Mouse (Mus musculus) stomach, postnatal 0 days (tissue): ENCODE results near the gene Ampd3. TPM values are rescaled to one million over a fixed set of nuclear protein-coding genes. Genes with fewer than 3 reads are reported as not detected.

Source experiments
- ATAC-seq: fragments of 200-750 bp; cut with Nextera tagmentation; 2 replicates; pipeline ENCODE4 v1.8.0; 2017; ENCODE audit not compliant: low FRiP score, low TSS enrichment
- DNase-seq: peaks from one replicate; pipeline ENCODE4 v3.0.0-alpha.2; 2016; ENCODE audit warnings: low spot score
- H3K27ac ChIP-seq: fragments of 300-500 bp; sonication (generic); replicated peaks from 2 replicates; pipeline ENCODE4 v1.5.1; 2014; ENCODE audit warnings: mild to moderate bottlenecking, control low read depth
- H3K27me3 ChIP-seq: fragments of 300-500 bp; sonication (generic); 2 replicates; pipeline ENCODE4 v1.6.1; 2014; ENCODE audit warnings: low read length; ENCODE audit not compliant: control insufficient read depth, insufficient read depth
- H3K36me3 ChIP-seq: fragments of 300-500 bp; sonication (generic); 2 replicates; pipeline ENCODE4 v1.6.1; 2014; ENCODE audit warnings: low read length, mixed read lengths; ENCODE audit not compliant: control insufficient read depth, insufficient read depth
- H3K4me1 ChIP-seq: fragments of 300-500 bp; sonication (generic); replicated peaks from 2 replicates; pipeline ENCODE4 v1.6.1; 2014; ENCODE audit warnings: antibody characterized with exemption; ENCODE audit not compliant: control insufficient read depth, insufficient read depth
- H3K4me2 ChIP-seq: fragments of 300-500 bp; sonication (generic); replicated peaks from 2 replicates; pipeline ENCODE4 v1.6.1; 2014; ENCODE audit warnings: low read depth, mild to moderate bottlenecking, control low read depth, moderate library complexity
- H3K4me3 ChIP-seq: fragments of 300-500 bp; sonication (generic); 2 replicates; pipeline ENCODE4 v1.5.1; 2014; ENCODE audit warnings: low read depth, low read length, control low read depth
- H3K9ac ChIP-seq: fragments of 300-500 bp; sonication (generic); 2 replicates; pipeline ENCODE4 v1.6.1; 2014; ENCODE audit warnings: mild to moderate bottlenecking, low read length, control low read depth, mixed read lengths
- H3K9me3 ChIP-seq: fragments of 300-500 bp; sonication (generic); 2 replicates; pipeline ENCODE4 v1.6.1; 2016; ENCODE audit warnings: low read length; ENCODE audit not compliant: control insufficient read depth
- CTCF ChIP-seq: IDR thresholded peaks from 2 replicates; pipeline ENCODE4 v1.5.1; 2016; ENCODE audit warnings: antibody characterized with exemption, low read depth, mild to moderate bottlenecking, moderate library complexity
- EP300 ChIP-seq: optimal IDR thresholded peaks from 2 replicates; pipeline ENCODE3; 2016; ENCODE audit warnings: antibody characterized with exemption
- WGBS: fragments of 180-500 bp; shearing (Covaris S2); extraction: QIAGEN DNeasy Blood & Tissue Kit; methylation state at CpG from one replicate; pipeline ENCODE4 v1.1.7; 2014; 5-methylcytosine and 5-hydroxymethylcytosine counted together
- polyA plus RNA-seq: library from polyadenylated mRNA; unstranded; fragments of >200 nt; fragmentation: Nextera tagmentation; extraction: Ambion mirVana; gene quantifications from 2 replicates; pipeline ENCODE4 v1.2.1, GENCODE M21; 2015

Gene Ampd3
- polyA plus RNA-seq, 1 experiment from 2014 or later, result 4.7 TPM

DNA sequence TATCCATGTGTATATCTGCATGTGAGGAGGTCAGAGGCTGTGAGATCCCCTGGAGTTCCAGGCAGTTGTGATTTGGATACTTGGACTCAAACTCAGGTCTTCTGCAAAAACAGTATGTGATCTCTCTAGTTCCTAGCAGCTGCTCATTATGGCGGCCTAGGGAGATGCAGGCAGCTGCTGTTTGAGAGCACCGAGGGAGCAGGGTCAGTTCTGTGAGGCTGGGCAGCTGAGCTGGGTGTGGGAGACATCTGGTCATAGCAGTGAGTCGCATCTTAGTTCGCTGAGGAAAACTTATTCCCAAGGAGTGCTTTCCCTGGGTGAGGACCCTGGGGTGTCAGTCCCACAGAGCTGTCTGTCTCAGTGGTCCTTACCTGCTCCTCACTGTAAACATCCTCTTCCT is 26.7 kb downstream of the Ampd3 start:
- no peak overlapping the region for H3K4me3 ChIP-seq
- no peak for TF ChIP-seq CTCF
- TF ChIP-seq EP300, result no peak
- DNase-seq (no peak), ATAC-seq (no peak)
- no peak overlapping the region for H3K4me2 ChIP-seq
- H3K36me3 ChIP-seq, result no peaks in the 10 kb centered on the region
- no peaks in the 10 kb centered on the region for H3K27me3 ChIP-seq
- no peaks in the 10 kb centered on the region; the same call in 1 of the 2 replicates for H3K4me1 ChIP-seq
- no peaks in the 10 kb centered on the region for H3K9me3 ChIP-seq
- no peak overlapping the region for H3K27ac ChIP-seq
- H3K9ac ChIP-seq, result no peak overlapping the region
- WGBS, result 61% methylated on average over 4 of the region's 4 CpGs

DNA sequence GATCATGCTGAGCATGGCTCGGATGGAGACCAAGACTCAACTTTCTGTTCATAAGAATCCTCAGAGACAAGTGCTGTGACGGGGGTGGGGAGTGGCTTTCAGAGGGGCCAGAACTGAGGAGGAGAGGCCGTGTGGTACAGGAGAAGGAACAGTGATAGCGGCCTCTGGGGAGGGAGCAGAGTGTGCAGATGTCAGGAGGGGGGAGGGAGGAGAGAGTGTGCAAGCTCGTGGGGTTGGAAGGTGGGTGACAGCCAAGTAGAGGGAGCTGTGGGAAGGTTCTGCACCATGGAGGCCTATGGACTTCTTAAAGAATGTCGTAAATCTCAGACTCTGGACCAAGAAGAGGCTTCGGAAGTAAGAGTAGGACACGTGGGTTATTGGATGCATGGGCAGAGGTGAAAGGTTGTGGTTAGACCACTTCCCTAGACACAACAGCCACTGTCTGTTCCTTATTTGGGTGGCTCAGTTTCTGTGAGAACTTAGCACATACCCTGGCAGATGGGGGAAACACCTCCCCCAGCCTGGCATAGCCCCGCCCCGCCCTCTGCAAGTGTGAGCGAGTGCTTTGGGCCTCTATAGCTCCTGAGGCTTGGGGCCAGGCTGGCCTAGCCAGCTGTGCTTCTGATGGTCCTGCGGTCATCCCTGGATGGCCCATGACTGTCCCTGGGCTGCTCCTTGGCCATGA is 28.5 kb downstream of the Ampd3 start:
- ATAC-seq, result no peak
- no peak overlapping the region for H3K27ac ChIP-seq
- WGBS, result 67% methylated on average over 12 of the region's 12 CpGs
- TF ChIP-seq CTCF, result no peak
- DNase-seq, result no peak
- H3K4me3 ChIP-seq, result no peak overlapping the region
- H3K9me3 ChIP-seq, result no peaks in the 10 kb centered on the region
- H3K27me3 ChIP-seq, result no peaks in the 10 kb centered on the region
- H3K9ac ChIP-seq, result no peak overlapping the region
- no peak overlapping the region for H3K4me2 ChIP-seq
- H3K4me1 ChIP-seq, result no peaks in the 10 kb centered on the region
- H3K36me3 ChIP-seq, result no peaks in the 10 kb centered on the region

DNA sequence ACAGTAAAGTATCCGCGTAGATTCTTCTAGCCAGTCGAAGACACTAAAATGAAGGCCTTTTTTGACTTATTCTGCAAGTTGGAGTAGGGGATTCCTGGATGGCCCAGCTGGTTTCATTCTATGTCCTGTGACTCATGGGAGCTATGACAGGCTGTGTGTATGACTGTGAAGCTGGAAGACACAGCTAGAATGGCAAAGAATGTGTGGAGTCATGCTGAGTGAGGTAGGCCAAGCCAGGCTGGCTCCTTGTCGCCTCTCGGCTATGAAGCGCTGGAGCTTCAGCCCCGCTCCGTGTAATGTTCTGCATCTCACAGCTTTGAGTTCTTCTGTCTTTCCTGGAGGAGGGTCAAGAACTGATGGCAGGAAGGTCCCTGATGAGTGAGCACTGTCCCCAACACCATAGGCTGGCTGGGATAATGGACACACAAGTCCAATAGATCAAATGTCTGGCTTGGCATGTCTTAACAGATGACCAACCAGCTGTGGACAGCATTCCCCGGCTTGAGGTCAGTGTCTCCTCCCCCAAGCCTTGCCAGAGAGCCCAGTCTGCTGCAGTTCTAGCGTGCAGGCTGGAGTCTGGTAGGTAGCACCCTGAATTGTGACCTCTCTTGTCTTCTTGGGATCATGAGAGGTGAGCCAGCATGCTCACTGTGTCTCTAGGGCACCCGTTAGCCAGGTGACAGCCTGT is 29.9 kb downstream of the Ampd3 start:
- 73% methylated on average over 11 of the region's 11 CpGs for WGBS
- no peaks in the 10 kb centered on the region for H3K36me3 ChIP-seq
- 0 out of 2 replicates have a peak, but pooled peaks have one; percentile 24 for ATAC-seq
- H3K4me3 ChIP-seq, result no peak overlapping the region
- H3K27ac ChIP-seq, result no peak overlapping the region; the same call in 1 of the 2 replicates
- H3K4me1 ChIP-seq, result no peaks in the 10 kb centered on the region
- no peak overlapping the region for H3K9ac ChIP-seq
- TF ChIP-seq CTCF, result no peak
- TF ChIP-seq EP300, result no peak
- no peaks in the 10 kb centered on the region for H3K27me3 ChIP-seq
- no peaks in the 10 kb centered on the region for H3K9me3 ChIP-seq
- DNase-seq, result no peak
- H3K4me2 ChIP-seq, result no peak overlapping the region

DNA sequence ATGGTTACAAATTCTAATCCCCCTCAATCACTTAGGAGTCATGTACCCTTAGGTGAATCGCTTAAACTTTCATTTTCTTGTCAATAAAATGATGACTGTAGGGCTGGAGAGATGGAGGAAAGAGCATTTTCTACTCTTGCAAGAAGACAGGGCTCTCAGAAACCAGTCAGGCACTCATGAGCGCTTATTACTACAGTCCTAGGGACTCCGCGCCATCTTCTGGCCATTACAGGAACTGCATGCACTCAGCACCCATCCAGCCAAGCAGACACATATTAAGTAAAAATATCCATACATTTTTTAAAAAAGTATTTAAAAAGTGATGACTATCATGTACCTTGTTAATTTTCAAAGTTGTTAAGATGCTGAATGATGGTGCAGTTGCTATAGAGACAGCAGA is 33.0 kb downstream of the Ampd3 start:
- Histone ChIP-seq H3K9ac (no peak overlapping the region), H3K9me3 (no peaks in the 10 kb centered on the region), H3K4me1 (no peaks in the 10 kb centered on the region), H3K27me3 (no peaks in the 10 kb centered on the region), H3K36me3 (no peaks in the 10 kb centered on the region), H3K4me3 (no peak overlapping the region), H3K27ac (no peak overlapping the region), H3K4me2 (no peak overlapping the region)
- TF ChIP-seq CTCF, result peak; percentile 98
- no peak for TF ChIP-seq EP300
- peak; percentile 81 for DNase-seq
- ATAC-seq, result no peak
- WGBS, result 3% methylated on average over 4 of the region's 4 CpGs

DNA sequence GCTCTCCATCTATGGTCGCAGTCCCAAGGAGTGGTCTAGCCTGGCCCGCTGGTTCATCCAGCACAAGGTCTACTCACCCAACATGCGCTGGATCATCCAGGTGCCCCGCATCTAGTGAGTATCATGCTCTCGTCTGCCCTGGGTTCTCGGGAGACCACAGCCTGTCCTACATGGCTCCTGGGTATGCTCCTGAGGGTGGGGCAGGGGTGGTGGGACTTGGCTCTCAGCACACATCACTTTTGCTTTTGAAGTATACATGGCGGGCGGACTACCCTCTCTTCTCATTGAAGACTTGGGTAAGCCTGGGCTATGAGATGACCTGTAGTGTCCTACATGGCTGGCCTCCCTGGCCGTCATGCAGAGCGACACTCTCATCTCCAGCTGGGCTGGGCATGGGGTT is 35.1 kb downstream of the Ampd3 start:
- DNase-seq, result no peak
- Histone ChIP-seq H3K27ac (no peak overlapping the region), H3K9me3 (no peaks in the 10 kb centered on the region), H3K4me2 (no peak overlapping the region), H3K4me3 (no peak overlapping the region), H3K4me1 (no peaks in the 10 kb centered on the region), H3K27me3 (no peaks in the 10 kb centered on the region), H3K36me3 (no peaks in the 10 kb centered on the region), H3K9ac (no peak overlapping the region)
- TF ChIP-seq EP300, result no peak
- TF ChIP-seq CTCF, result no peak
- 96% methylated on average over 10 of the region's 10 CpGs for WGBS
- ATAC-seq, result no peak

DNA sequence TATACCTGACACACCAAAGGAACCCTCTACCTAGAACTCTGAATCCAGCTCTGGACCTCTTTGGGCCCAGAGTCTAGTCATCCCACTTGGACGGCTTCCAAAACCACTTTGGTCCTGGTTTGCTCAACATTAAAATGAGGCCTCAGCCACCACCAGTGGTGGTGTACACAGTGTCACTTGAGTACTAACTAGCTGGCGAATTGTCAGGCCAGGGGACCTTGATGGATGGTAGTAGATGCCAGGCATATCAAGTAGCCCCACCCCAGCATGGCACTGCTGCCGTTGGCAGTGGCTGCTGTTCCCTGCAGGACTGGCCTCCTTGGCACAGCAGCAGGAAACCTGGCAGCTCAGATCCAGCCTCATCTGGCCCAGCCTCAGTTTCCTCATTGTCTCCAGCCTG is 36.3 kb downstream of the Ampd3 start:
- Histone ChIP-seq H3K27me3 (no peaks in the 10 kb centered on the region), H3K4me3 (no peak overlapping the region), H3K4me2 (no peak overlapping the region), H3K9me3 (no peaks in the 10 kb centered on the region), H3K9ac (no peak overlapping the region), H3K4me1 (no peaks in the 10 kb centered on the region), H3K36me3 (no peaks in the 10 kb centered on the region), H3K27ac (no peak overlapping the region)
- 51% methylated on average over 3 of the region's 3 CpGs for WGBS
- no peak for ATAC-seq
- peak; percentile 13 for DNase-seq
- TF ChIP-seq CTCF (no peak), EP300 (no peak)
